Mouse (Mus musculus) lung, postnatal 10 days (tissue): Measurements from ENCODE around the gene Timm50.

Experiments
- DNase-seq: peaks from one replicate; pipeline ENCODE4 v3.0.0; 2021

Timm50 gene

GRCm38 (mm10) chr7:28311926-28312543 lies at the start of gene Timm50:
Gene Timm50, minus strand, starts transcription at chr7:28312072.
- peak; percentile 99 for DNase-seq

- no peak for DNase-seq
Observed at GRCm38 (mm10) chr7:28360291-28360690, 48.4 kb upstream of the Timm50 start.

- peak; percentile 21 for DNase-seq
Observed at GRCm38 (mm10) chr7:28359854-28360253, 48.0 kb upstream of the Timm50 start.

- DNase-seq: no peak
Observed at GRCm38 (mm10) chr7:28358431-28358830, 46.6 kb upstream of the Timm50 start.

- DNase-seq: peak; percentile 52
Observed at GRCm38 (mm10) chr7:28357984-28358383, 46.1 kb upstream of the Timm50 start.

GRCm38 (mm10) chr7:28356981-28357380 lies 45.1 kb upstream of the Timm50 start:
- DNase-seq: peak; percentile 88

- no peak for DNase-seq
Observed at GRCm38 (mm10) chr7:28355221-28355620, 43.3 kb upstream of the Timm50 start.

- DNase-seq: no peak
Observed at GRCm38 (mm10) chr7:28354596-28354995, 42.7 kb upstream of the Timm50 start.

- DNase-seq: no peak
Observed at GRCm38 (mm10) chr7:28354113-28354581, 42.3 kb upstream of the Timm50 start.

- DNase-seq: peak; percentile 25
Observed at GRCm38 (mm10) chr7:28353267-28353666, 41.4 kb upstream of the Timm50 start.

- peak; percentile 3 for DNase-seq
Observed at GRCm38 (mm10) chr7:28351676-28352191, 39.9 kb upstream of the Timm50 start.

- DNase-seq: peak; percentile 99
Observed at GRCm38 (mm10) chr7:28350155-28350883, 38.4 kb upstream of the Timm50 start, which contains the start of gene Rps16. Gene Rps16, plus strand, starts transcription at chr7:28350652.

- no peak for DNase-seq
Observed at GRCm38 (mm10) chr7:28348601-28349000, 36.7 kb upstream of the Timm50 start.

GRCm38 (mm10) chr7:28347746-28348145 lies 35.9 kb upstream of the Timm50 start:
- DNase-seq: no peak

- peak; percentile 69 for DNase-seq
Observed at GRCm38 (mm10) chr7:28344637-28345036, 32.8 kb upstream of the Timm50 start.

- no peak for DNase-seq
Observed at GRCm38 (mm10) chr7:28341381-28341780, 29.5 kb upstream of the Timm50 start.

- peak; percentile 81 for DNase-seq
Observed at GRCm38 (mm10) chr7:28339213-28339917, 27.5 kb upstream of the Timm50 start.

- peak; percentile 98 for DNase-seq
Observed at GRCm38 (mm10) chr7:28338108-28338998, 26.5 kb upstream of the Timm50 start, which contains the start of gene Supt5. Gene Supt5, minus strand, starts transcription at chr7:28338746.

GRCm38 (mm10) chr7:28335471-28335870 lies 23.6 kb upstream of the Timm50 start:
- no peak for DNase-seq

GRCm38 (mm10) chr7:28334534-28334933 lies 22.7 kb upstream of the Timm50 start:
- no peak for DNase-seq

- DNase-seq: no peak
Observed at GRCm38 (mm10) chr7:28328260-28328659, 16.4 kb upstream of the Timm50 start.

- no peak for DNase-seq
Observed at GRCm38 (mm10) chr7:28326457-28326856, 14.6 kb upstream of the Timm50 start.
